Comparison of ENCODE assay signal across 8 mouse cellular contexts in genomic region chr2:29889066-29889944, GRCm38 (mm10). TPM values are rescaled to one million over a fixed set of nuclear protein-coding genes. Genes with fewer than 3 reads are reported as not detected.
DNase-seq lines count a peak whose midpoint lies in the region; ATAC-seq lines count a peak whose summit lies in the region.

TSS of gene Odf2 (plus strand) at chr2:29889221.

- peak within 1 kb of the TSS; percentile 99 for H3K4me3 ChIP-seq in heart, embryonic 10.5 days
- peak within 1 kb of the TSS; percentile 100 for H3K4me3 ChIP-seq in kidney, embryonic 15.5 days (replicated peaks)

- H3K27ac ChIP-seq in heart, embryonic 10.5 days: peak within 1 kb of the TSS; percentile 96
- peak within 1 kb of the TSS; percentile 93 for H3K27ac ChIP-seq in kidney, embryonic 15.5 days

- under 1% methylated on average over 70 of the region's 70 CpGs for WGBS in heart, embryonic 10.5 days
- under 1% methylated on average over 70 of the region's 70 CpGs for WGBS in kidney, embryonic 15.5 days

- ATAC-seq in erythroblast, adult 5-6 weeks (replicated peaks; ENCODE audit: low FRiP score, poor library complexity, severe bottlenecking): peak; percentile 83
- peak; percentile 91 for ATAC-seq in kidney, embryonic 15.5 days (replicated peaks; ENCODE audit: low FRiP score)
- peak; percentile 92 for ATAC-seq in monocyte, adult 5-6 weeks (replicated peaks; ENCODE audit: insufficient number of reproducible peaks, low FRiP score, low TSS enrichment, poor library complexity, severe bottlenecking)

- no peaks in the 10 kb centered on the region for H3K9me3 ChIP-seq in heart, embryonic 10.5 days
- no peaks in the 10 kb centered on the region for H3K9me3 ChIP-seq in kidney, embryonic 15.5 days (replicated peaks)

- H3K4me1 ChIP-seq in heart, embryonic 10.5 days: peaks cover 20% of the 10 kb centered on the region
- peaks cover 19% of the 10 kb centered on the region for H3K4me1 ChIP-seq in kidney, embryonic 15.5 days

- H3K27me3 ChIP-seq in heart, embryonic 10.5 days (ENCODE audit: insufficient read depth, poor library complexity, severe bottlenecking): no peaks in the 10 kb centered on the region
- no peaks in the 10 kb centered on the region for H3K27me3 ChIP-seq in kidney, embryonic 15.5 days

- H3K36me3 ChIP-seq in heart, embryonic 10.5 days: peaks cover 28% of the 10 kb centered on the region
- peaks cover 29% of the 10 kb centered on the region for H3K36me3 ChIP-seq in kidney, embryonic 15.5 days

- peak within 1 kb of the TSS; percentile 95 for H3K4me2 ChIP-seq in kidney, embryonic 15.5 days

- peak; percentile 100 for DNase-seq in B cell, adult 2 months
- peak; percentile 99 for DNase-seq in brain, adult 2 months (ENCODE audit: low read depth, low spot score)
- DNase-seq in heart, embryonic 10.5 days (ENCODE audit: low spot score): peak; percentile 100
- peak; percentile 100 for DNase-seq in liver
- DNase-seq in spleen, postnatal 4 days (ENCODE audit: low spot score in 2 of 2): peak; percentile 100

- H3K9ac ChIP-seq in kidney, embryonic 15.5 days: peak within 1 kb of the TSS; percentile 97

RNA-seq across cellular contexts. Expression of gene Odf2, which starts in this region (rescaled TPM):
- 25.2 and 25.9 TPM in 2 replicates for total RNA-seq in erythroblast, adult 5-6 weeks (2015; ENCODE audit: low replicate concordance)
- total RNA-seq in erythroblast, adult 5-6 weeks (2017; ENCODE audit: low replicate concordance): 51.4 and 68.7 TPM in 2 replicates
- 77.8 and 82.6 TPM in 2 replicates for polyA plus RNA-seq in heart, embryonic 10.5 days (2016; fragmentation: Nextera tagmentation; extraction: Ambion mirVana)
- 72.9 and 81.5 TPM in 2 replicates for polyA plus RNA-seq in kidney, embryonic 15.5 days (2015; fragmentation: Nextera tagmentation; extraction: Ambion mirVana)
- total RNA-seq in monocyte, adult 5-6 weeks (2017): 76.9 to 105 TPM (median 89.7 TPM) in 3 replicates

Comparison
In these comparisons a context has a peak if more than half of its experiments do, and no peak if none do; other contexts are left out.
1. Peak in every context shown above with its lines: DNase-seq, ATAC-seq, H3K4me3 ChIP-seq and H3K27ac ChIP-seq.